Mouse (Mus musculus) lung, adult 2 months (tissue): Measurements from ENCODE around the gene Rnf151. TPM values are rescaled to one million over a fixed set of nuclear protein-coding genes. Genes with fewer than 3 reads are reported as not detected.

Experiments
- DNase-seq: peaks from one replicate; pipeline ENCODE4 v3.0.0; 2022
- H3K4me1 ChIP-seq: fragments of 200-500 bp; 2 replicates; pipeline ENCODE4 v1.6.1; 2011; ENCODE audit warnings: low read length; ENCODE audit not compliant: control insufficient read depth, insufficient read depth
- H3K4me3 ChIP-seq: fragments of 200-500 bp; replicated peaks from 2 replicates; pipeline ENCODE3; 2011; ENCODE audit warnings: low read depth, mild to moderate bottlenecking, control low read depth, low read length; ENCODE audit errors: extremely low read depth
- CTCF ChIP-seq: fragments of 200-500 bp; IDR thresholded peaks from 2 replicates; pipeline ENCODE4 v1.5.1; 2011; ENCODE audit warnings: mild to moderate bottlenecking, low read length, control low read depth; ENCODE audit not compliant: insufficient read depth
- POLR2A ChIP-seq: fragments of 200-500 bp; IDR thresholded peaks from 2 replicates; pipeline ENCODE4 v1.6.1; 2011; ENCODE audit warnings: low read depth, mild to moderate bottlenecking, control low read depth, low read length, borderline replicate concordance; ENCODE audit errors: extremely low read depth
- WGBS: fragments of 180-500 bp; shearing (Covaris S2); methylation state at CpG from one replicate; pipeline ENCODE4 v1.1.7; 2018; 5-methylcytosine and 5-hydroxymethylcytosine counted together
- polyA plus RNA-seq: library from polyadenylated mRNA; depleted of rRNA; stranded (reverse); fragments of >200 nt; gene quantifications from 2 replicates; pipeline ENCODE4 v1.2.3, GENCODE M21; 2012

The Rnf151 gene
- polyA plus RNA-seq, 1 experiment: 0.57 TPM

DNA sequence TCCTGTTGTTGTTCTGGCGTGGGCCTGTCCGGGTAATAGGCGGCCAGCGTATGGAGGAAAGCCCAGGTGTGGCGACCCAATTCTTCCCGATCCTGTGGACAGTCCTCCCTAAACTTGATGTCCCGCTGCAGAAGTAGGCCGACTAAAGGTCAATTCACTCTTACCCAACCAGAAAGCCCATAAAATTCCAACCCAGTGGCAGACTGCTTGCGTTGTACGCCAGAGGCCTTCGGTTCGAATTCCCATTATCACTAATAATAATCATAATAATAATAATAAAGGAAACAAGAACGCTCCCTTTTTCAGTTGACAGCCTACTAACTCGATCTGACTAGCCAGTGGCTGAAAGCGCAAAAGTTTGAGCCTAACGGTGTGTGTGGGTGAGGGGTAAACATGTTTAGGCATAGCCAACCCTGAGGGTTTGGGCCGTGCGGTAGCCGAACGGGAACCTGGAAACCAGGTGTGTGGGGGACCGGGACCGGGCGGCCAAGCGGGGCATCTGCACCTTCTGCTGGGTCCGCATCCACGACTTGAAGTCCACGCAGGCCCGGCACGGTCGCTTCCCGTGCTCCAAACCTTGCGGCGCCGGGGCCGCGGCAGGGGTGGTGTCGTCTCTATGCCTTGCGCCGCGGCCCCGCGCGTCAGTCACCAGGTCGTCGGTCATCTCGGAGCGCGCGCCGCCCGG lies 22.4 kb downstream of the Rnf151 start:
- peak overlapping the region; percentile 64 for H3K4me3 ChIP-seq
- WGBS: 11% methylated on average over 51 of the region's 51 CpGs
- peaks cover 2% of the 10 kb centered on the region for H3K4me1 ChIP-seq
- TF ChIP-seq POLR2A (no peak), CTCF (no peak)
- no peak for DNase-seq

DNA sequence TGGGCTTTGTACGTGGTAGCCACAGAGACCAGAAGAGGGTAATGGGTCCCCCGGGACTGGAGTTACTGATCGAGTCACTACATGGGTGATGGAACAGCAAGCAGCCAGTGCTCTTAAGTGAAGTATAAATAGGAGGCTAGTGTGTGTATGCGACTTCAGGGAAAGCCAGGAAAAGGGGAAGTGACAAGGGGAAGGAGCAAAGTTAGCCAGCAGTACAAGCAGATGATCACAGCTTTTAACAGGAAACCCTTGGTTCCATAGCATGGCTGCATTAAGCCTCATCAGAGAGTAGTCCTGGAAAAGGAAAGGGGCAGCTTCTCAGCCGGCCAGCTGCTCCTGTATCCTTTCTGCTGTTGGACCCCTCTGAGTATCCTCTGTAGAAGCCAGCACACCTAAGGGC lies 25.5 kb downstream of the Rnf151 start:
- no peak for TF ChIP-seq POLR2A
- no peak for TF ChIP-seq CTCF
- no peak for DNase-seq
- 70% methylated on average over 5 of the region's 5 CpGs for WGBS
- peaks cover 4% of the 10 kb centered on the region for H3K4me1 ChIP-seq
- H3K4me3 ChIP-seq: no peak overlapping the region

DNA sequence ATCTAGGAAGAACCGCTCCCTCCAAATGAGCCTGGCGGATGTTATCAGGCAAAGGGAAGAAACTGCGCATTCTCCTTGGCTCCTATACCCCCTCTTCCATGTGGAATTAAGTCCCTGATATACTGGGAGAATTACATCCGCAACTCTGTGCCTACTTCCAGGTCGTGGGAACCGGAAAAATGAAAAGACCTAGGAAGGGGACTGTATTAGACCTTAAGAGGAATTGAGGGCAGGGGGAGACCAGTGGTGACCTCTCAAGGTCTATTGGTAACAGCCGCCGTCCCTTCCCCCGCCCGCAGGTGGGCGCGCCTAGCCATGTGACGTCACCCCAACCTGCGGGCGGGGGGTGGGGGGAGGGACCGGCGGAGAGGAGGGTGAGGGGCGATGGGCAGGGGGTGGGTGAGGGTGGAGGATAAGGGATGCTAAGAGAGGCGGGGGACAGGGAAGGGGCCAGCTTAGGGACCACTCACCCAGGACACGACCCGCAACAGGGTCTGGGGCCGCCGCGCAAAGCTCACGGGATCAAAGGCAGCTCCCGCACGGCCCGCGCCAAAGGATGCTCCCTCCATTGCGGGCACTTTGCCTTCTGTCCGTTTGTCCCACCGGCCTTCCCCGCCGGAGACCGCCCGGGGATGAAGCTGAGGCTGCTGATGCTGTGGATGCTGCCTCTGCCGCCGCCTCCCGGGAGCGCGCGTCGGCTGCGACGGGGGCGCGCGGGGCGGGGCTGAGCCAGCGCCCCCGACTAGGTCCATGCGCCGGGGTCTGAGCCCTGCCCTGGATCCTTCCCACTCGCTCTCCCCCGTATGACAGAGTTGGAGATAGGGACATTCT lies 28.4 kb downstream of the Rnf151 start, which contains the start of gene Syngr3:
Syngr3 (minus strand) TSS at position 705 of the 831 bp plus-strand sequence.
- Histone ChIP-seq H3K4me1 (peaks cover 4% of the 10 kb centered on the region; the same call in 1 of the 2 replicates), H3K4me3 (no peak within 1 kb of the TSS)
- WGBS: 1% methylated on average over 54 of the region's 55 CpGs
- TF ChIP-seq CTCF (no peak), POLR2A (no peak)
- no peak for DNase-seq

DNA sequence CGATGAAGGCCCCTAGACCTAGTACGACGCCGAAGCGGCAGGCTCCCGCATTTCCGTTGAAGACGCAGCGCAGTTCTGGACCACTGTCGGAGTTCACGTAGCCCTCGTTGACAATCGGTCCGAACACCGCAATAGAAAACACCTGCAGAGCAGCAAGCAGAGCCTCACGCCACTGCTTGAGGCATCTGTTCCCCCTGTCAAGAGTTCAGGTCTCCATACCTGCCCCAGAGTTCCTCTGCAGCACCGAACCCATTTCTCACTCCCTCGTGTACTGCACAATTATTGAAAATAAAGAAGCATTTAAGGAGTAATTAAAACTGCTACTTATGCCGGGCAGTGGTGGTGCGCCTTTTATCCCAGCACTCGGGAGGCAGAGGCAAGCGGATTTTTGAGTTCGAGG lies 30.3 kb downstream of the Rnf151 start:
- Histone ChIP-seq H3K4me1 (peaks cover 4% of the 10 kb centered on the region; the same call in 1 of the 2 replicates), H3K4me3 (peak overlapping the region; percentile 31)
- DNase-seq: no peak
- TF ChIP-seq POLR2A (no peak), CTCF (no peak)
- 21% methylated on average over 23 of the region's 23 CpGs for WGBS

DNA sequence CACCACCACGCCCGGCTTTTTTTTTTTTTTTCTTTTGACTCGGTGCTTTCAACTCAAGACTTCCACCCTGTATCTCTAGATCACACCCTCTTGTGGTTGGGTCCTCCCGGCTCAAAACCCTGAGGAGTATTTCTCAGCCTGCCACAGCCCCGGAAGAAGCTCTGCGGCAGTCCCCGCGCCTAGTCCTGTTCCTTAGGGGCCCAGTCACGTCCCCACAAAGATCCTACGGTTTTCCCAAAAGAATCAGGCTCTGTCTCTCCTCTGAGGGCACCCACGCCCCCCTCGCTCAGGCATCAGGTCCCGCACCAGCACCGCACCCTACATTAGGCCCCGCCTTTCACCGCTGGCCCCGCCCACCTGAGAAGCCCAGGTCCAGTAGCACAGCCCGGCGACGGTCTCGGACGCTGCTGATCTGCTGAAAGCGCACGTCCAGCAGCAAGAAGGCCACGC lies 30.7 kb downstream of the Rnf151 start:
- peak; percentile 67 for DNase-seq
- H3K4me3 ChIP-seq: peak overlapping the region; percentile 31
- WGBS: 2% methylated on average over 25 of the region's 25 CpGs
- peaks cover 4% of the 10 kb centered on the region; the same call in 1 of the 2 replicates for H3K4me1 ChIP-seq
- no peak for TF ChIP-seq POLR2A
- TF ChIP-seq CTCF: no peak

DNA sequence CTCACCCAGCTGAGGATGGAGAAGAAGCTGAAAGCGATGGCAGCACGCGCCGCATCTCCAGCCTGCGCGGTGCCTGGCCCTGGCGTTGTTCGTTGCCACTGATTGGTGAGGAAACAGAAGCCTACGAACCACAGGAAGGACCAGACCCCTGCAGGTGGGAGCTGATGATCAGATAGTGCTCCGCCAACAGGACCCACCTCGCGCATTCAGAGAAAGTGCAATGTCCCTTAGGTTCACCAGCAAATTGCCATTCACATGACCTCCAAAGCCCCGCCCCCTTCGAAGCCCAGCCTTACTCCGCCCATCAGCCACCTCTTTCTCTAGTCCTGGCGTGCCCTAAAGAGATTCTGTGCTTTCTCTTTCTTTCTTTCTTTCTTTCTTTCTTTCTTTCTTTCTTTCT lies 31.3 kb downstream of the Rnf151 start:
- Histone ChIP-seq H3K4me3 (no peak overlapping the region), H3K4me1 (peaks cover 4% of the 10 kb centered on the region; the same call in 1 of the 2 replicates)
- 36% methylated on average over 16 of the region's 16 CpGs for WGBS
- DNase-seq: no peak
- TF ChIP-seq CTCF (no peak), POLR2A (no peak)

DNA sequence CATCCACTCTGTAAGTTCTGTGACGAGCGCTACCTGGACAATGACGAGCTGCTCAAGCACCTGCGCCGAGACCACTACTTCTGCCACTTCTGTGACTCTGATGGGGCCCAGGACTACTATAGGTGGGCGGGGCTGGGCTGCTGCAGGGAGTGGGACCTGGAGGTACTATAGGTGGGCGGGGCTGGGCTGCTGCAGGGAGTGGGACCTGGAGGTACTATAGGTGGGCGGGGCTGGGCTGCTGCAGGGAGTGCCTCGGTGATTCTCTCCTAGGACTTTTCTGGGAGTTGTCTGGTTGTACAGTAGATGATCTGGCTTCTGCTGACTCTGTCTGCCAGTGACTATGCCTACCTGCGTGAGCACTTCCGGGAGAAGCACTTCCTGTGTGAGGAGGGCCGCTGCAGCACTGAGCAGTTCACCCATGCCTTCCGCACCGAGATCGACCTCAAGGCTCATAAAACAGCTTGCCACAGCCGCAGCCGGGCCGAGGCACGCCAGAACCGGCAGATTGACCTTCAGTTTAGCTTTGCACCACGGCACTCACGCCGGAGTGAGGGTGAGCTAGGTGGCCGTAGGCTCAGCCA lies 40.3 kb downstream of the Rnf151 start:
- Histone ChIP-seq H3K4me1 (0 out of 2 replicates have a peak, but pooled peaks cover 5% of the 10 kb centered on the region), H3K4me3 (no peak overlapping the region)
- WGBS: 92% methylated on average over 24 of the region's 24 CpGs
- no peak for DNase-seq
- TF ChIP-seq CTCF: no peak

DNA sequence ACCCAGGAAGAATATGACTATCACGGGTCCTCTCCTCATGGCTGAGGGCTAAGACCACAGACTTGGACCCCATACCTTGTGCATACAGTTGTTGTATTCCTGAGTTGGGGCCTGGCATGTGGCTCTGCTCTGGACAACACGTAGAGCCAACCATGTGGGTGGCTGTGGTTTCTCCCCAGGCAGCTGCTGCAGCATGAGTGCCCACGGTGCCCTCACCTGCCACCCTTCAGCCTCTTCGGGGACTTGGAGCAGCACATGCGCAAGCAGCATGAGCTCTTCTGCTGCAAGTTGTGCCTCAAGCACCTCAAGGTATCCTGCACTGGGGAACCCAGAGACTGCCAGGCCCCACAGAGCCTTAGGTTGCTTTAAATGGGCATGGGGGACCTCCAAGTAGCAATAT lies 41.0 kb downstream of the Rnf151 start:
- H3K4me3 ChIP-seq: no peak overlapping the region
- 91% methylated on average over 5 of the region's 5 CpGs for WGBS
- DNase-seq: no peak
- TF ChIP-seq CTCF (no peak), POLR2A (no peak)
- H3K4me1 ChIP-seq: peaks cover 7% of the 10 kb centered on the region; the same call in 1 of the 2 replicates

DNA sequence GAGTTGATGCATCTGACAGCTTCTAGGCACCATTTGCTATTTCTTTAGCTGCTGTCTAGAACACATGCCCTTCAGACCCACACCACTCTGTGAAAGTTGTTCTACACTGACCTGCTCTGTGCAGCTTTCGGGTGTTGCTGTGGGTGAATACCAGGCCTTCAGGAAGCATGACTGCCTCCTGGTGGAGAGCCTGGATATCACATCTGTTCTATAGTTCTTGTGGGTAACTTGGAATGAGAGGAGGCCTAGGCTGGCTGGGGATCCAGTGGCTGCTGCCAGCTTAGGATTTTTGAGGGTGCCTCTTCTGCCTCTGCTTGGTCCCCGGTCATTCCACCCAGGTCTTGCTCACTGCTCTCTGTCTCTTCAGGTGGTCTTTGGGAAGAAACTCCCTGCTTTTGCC lies 41.7 kb downstream of the Rnf151 start:
- WGBS: 52% methylated on average over 2 of the region's 2 CpGs
- TF ChIP-seq POLR2A: no peak
- TF ChIP-seq CTCF: peak; percentile 81
- H3K4me1 ChIP-seq: peaks cover 7% of the 10 kb centered on the region; the same call in 1 of the 2 replicates
- no peak overlapping the region for H3K4me3 ChIP-seq
- peak; percentile 67 for DNase-seq

DNA sequence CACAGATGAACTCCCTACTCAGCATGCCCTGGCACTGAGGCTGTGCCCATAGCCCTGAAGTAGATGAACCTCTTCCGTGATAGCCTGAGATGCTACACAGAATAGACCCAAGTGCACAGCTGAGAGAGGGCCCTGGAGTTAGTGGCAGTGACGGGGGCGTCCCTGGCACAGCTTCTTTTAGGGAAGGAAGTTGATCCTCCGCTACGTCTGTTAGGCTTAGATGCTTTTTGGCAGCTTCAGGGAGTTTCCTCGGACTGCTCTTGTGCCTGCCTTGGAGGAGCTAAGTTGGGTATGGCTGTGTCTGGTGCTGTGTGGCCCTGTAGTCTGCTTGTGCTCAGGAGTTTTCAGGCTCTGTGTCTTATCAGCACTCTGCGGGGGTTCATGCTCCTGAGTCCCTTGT lies 43.6 kb downstream of the Rnf151 start:
- TF ChIP-seq POLR2A (no peak), CTCF (no peak)
- WGBS: 48% methylated on average over 7 of the region's 7 CpGs
- no peak for DNase-seq
- Histone ChIP-seq H3K4me1 (peaks cover 14% of the 10 kb centered on the region), H3K4me3 (no peak overlapping the region)

DNA sequence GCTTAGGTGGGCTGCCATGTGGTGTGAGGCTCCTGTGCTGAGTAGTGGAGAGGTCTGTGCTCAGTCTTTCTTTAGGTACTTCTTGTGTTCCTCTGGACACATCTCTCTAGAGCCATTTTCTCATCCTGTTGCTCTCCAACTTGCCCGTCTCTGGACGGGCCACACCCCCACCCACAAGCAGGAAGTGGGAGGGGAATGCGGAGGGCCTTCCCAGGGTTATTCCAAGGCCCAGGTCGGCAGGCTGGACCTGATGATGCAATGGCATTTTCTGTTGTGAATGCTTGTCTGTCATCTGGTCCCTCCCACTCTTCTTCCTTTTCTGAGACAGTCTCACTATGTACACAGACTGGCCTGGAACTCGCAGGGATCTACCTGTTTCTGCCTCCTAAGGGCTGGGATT lies 45.7 kb downstream of the Rnf151 start:
- no peak for DNase-seq
- 5% methylated on average over 5 of the region's 5 CpGs for WGBS
- Histone ChIP-seq H3K4me3 (no peak overlapping the region), H3K4me1 (peaks cover 16% of the 10 kb centered on the region)
- no peak for TF ChIP-seq POLR2A
- no peak for TF ChIP-seq CTCF
